Mouse (Mus musculus) kidney, postnatal 25 days (tissue): ENCODE data around the gene Nlrp2.

Source experiments
- DNase-seq, 2 experiments: peaks; one replicate each; pipeline ENCODE4 v3.0.0; 2021; ENCODE audit warnings: mixed read lengths in 2 of 2

Gene Nlrp2

GRCm38 (mm10) chr7:5350935-5351334 is at the start of gene Nlrp2:
Gene Nlrp2 (minus strand): TSS chr7:5351035.
- no peak for DNase-seq

GRCm38 (mm10) chr7:5366724-5367123 is 15.9 kb upstream of the Nlrp2 start:
- DNase-seq, result no peak

- no peak for DNase-seq
Observed at GRCm38 (mm10) chr7:5363599-5363998, 12.8 kb upstream of the Nlrp2 start.

- DNase-seq, result no peak
Observed at GRCm38 (mm10) chr7:5350237-5350636, 598 bp downstream of the Nlrp2 start, which contains the start of gene Gm5065. Gene Gm5065 (plus strand): TSS chr7:5350537.

GRCm38 (mm10) chr7:5327511-5327910 is 23.3 kb downstream of the Nlrp2 start:
- no peak for DNase-seq

GRCm38 (mm10) chr7:5288281-5288680 is 62.6 kb downstream of the Nlrp2 start:
- no peak for DNase-seq

- no peak for DNase-seq
Observed at GRCm38 (mm10) chr7:5263051-5263450, 87.8 kb downstream of the Nlrp2 start.
